Comparison of ENCODE assay signal across 13 mouse cellular contexts in the genomic region with DNA sequence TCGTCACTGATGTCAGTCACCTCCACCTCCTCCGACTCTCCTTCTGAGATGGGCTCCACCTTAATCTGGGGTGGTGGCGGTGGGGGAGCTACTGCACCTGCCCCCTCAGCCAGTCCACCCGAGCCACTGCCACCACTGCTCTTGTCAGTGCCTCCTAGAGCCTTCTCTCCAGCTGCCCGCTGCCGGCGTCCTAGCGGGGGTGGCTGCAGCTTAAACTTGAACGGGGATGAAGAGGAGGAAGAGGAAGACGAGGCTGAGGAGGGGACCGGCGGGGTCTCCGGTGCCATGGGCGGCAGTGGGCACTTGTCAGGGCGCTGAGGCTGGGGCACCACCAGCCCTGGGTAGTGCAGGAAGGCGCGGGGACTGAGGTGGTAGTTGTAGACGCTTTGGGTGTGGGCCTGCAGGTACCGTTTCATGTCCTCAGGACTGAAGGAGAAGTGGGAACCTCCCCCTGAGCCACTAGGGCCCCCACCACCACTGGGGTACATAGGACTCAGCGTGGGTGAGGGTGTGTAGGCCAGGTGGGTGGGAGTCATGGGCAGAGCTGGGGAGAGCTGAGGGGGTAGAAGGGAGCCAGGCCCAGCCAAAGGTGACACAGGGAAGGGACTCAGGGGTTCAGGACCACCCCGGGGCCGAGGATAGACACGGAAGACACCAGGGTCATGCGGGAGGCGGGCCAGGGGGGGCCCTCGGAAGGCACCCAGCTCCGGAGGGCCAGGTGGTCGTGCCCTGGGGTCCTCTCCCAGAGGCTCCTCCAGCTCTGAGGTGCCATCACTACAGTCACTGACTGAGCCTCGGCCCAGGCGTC. TPM values are rescaled to one million over a fixed set of nuclear protein-coding genes. Genes with fewer than 3 reads are reported as not detected.
DNase-seq lines count a peak whose midpoint lies in the region; ATAC-seq and TF ChIP-seq lines count a peak whose summit lies in the region.
"Had no signal": no experiment of that assay in that cellular context is flagged by ENCODE, and none has a peak within 500 bp of the region (broad histone marks: within the 10 kb centered on the region; RNA-seq: fewer than 3 reads in every experiment).

No protein-coding gene starts in this region.

- H3K9ac ChIP-seq in kidney, postnatal 0 days (ENCODE audit: low read depth, low read length), result 0 out of 2 replicates have a peak overlapping the region, but pooled peaks have one; percentile 1
- no peak overlapping the region for H3K9ac ChIP-seq in kidney, embryonic 16.5 days (replicated peaks; ENCODE audit: low read length)
- peak overlapping the region; percentile 12; the same call in 1 of the 2 replicates for H3K9ac ChIP-seq in ES-E14 (ENCODE audit: insufficient read depth, low read depth, low read length, poor library complexity, severe bottlenecking)
- H3K9ac ChIP-seq: intestine, embryonic 15.5 days had no signal

- in situ Hi-C loops in ES-E14 (cut with MboI; ENCODE audit: low sequenced_read_pairs in 2 of 2, unreplicated experiment in 2 of 2), result no loop called here

- DNase-seq in heart, embryonic 10.5 days (ENCODE audit: low spot score), result no peak
- DNase-seq in heart, postnatal 14 days, result no peak
- no peak for DNase-seq in kidney, postnatal 0 days (ENCODE audit: low spot score)
- no peak for DNase-seq in ES-E14 (ENCODE audit: low read depth, low spot score)
- DNase-seq in limb, embryonic 10.5 days (ENCODE audit: low spot score), result no peak
- no peak for DNase-seq in urinary bladder, adult 18-20 months (ENCODE audit: low spot score in 2 of 2)
- DNase-seq in Muller cell, postnatal 12 days (ENCODE audit: inconsistent ontology term), result no peak
- DNase-seq: cerebellum, adult 9-11 months; lung, adult 18-20 months; right cerebral cortex, postnatal 4 days; thymus, postnatal 14 days had no signal

- H3K4me1 ChIP-seq in heart, embryonic 10.5 days, result peaks cover 62% of the 10 kb centered on the region
- peaks cover 31% of the 10 kb centered on the region for H3K4me1 ChIP-seq in kidney, postnatal 0 days (replicated peaks; ENCODE audit: insufficient read depth, low read length)
- peaks cover 42% of the 10 kb centered on the region for H3K4me1 ChIP-seq in kidney, embryonic 16.5 days (ENCODE audit: insufficient read depth, low read length)
- peaks cover 3 to 31% of the 10 kb centered on the region in 2 experiments; a peak in 3 of 4 replicates for H3K4me1 ChIP-seq in ES-E14 (ENCODE audit: control insufficient read depth in 2 of 2, insufficient read depth in 2 of 2, low read length in 2 of 2, poor library complexity in 1 of 2)
- H3K4me1 ChIP-seq in limb, embryonic 10.5 days, result peaks cover 52% of the 10 kb centered on the region

- peak overlapping the region; percentile 19 for H3K27ac ChIP-seq in heart, embryonic 10.5 days
- no peak overlapping the region for H3K27ac ChIP-seq in kidney, postnatal 0 days
- no peak overlapping the region for H3K27ac ChIP-seq in kidney, embryonic 16.5 days (ENCODE audit: low read length)
- no peak overlapping the region for H3K27ac ChIP-seq in ES-E14 (ENCODE audit: insufficient read depth, low read depth, low read length, poor library complexity, severe bottlenecking)
- 0 out of 2 replicates have a peak overlapping the region, but pooled peaks have one; percentile 36 for H3K27ac ChIP-seq in limb, embryonic 10.5 days
- H3K27ac ChIP-seq: intestine, embryonic 15.5 days had no signal

- H3K4me3 ChIP-seq in heart, embryonic 10.5 days, result no peak overlapping the region
- H3K4me3 ChIP-seq in kidney, postnatal 0 days (replicated peaks; ENCODE audit: low read depth, low read length), result no peak overlapping the region
- H3K4me3 ChIP-seq in kidney, embryonic 16.5 days (ENCODE audit: low read length), result no peak overlapping the region
- peak overlapping the region in 1 of 2 experiments; percentile 1; a peak in 1 of 4 replicates for H3K4me3 ChIP-seq in ES-E14 (ENCODE audit: insufficient read depth in 1 of 2, low read depth in 1 of 2, low read length in 2 of 2, poor library complexity in 1 of 2, severe bottlenecking in 1 of 2)
- no peak overlapping the region for H3K4me3 ChIP-seq in limb, embryonic 10.5 days
- H3K4me3 ChIP-seq: intestine, embryonic 15.5 days had no signal

- intact Hi-C loops in heart, postnatal 14 days (cut with DNase I), result loop anchor here (5.0 kb wide), 1 partner anchor 153 kb away; the partner anchor contains the start of gene Lipe

- ATAC-seq in kidney, postnatal 0 days (replicated peaks; ENCODE audit: low FRiP score, low read depth), result no peak
- ATAC-seq in kidney, embryonic 16.5 days (ENCODE audit: low FRiP score, low TSS enrichment), result no peak
- ATAC-seq: intestine, embryonic 15.5 days had no signal

- H3K9me3 ChIP-seq in heart, embryonic 10.5 days, result no peaks in the 10 kb centered on the region
- no peaks in the 10 kb centered on the region for H3K9me3 ChIP-seq in kidney, postnatal 0 days (replicated peaks; ENCODE audit: low read length)
- no peaks in the 10 kb centered on the region for H3K9me3 ChIP-seq in kidney, embryonic 16.5 days (ENCODE audit: low read length)
- H3K9me3 ChIP-seq in ES-E14 (ENCODE audit: control insufficient read depth, insufficient read depth, low read depth, low read length), result no peaks in the 10 kb centered on the region
- no peaks in the 10 kb centered on the region for H3K9me3 ChIP-seq in limb, embryonic 10.5 days (replicated peaks)
- H3K9me3 ChIP-seq: intestine, embryonic 15.5 days had no signal

- 87% methylated on average over 30 of the region's 30 CpGs for WGBS in heart, embryonic 10.5 days
- WGBS in kidney, postnatal 0 days, result 86% methylated on average over 30 of the region's 30 CpGs
- WGBS in kidney, embryonic 16.5 days, result 87% methylated on average over 27 of the region's 30 CpGs
- WGBS in limb, embryonic 10.5 days, result 91% methylated on average over 30 of the region's 30 CpGs

- no peak overlapping the region for H3K4me2 ChIP-seq in kidney, postnatal 0 days (ENCODE audit: low read length)
- H3K4me2 ChIP-seq in kidney, embryonic 16.5 days (replicated peaks; ENCODE audit: low read depth, low read length), result no peak overlapping the region

- H3K27me3 ChIP-seq in heart, embryonic 10.5 days (ENCODE audit: insufficient read depth, poor library complexity, severe bottlenecking), result no peaks in the 10 kb centered on the region
- no peaks in the 10 kb centered on the region for H3K27me3 ChIP-seq in kidney, postnatal 0 days (ENCODE audit: insufficient read depth, low read length)
- H3K27me3 ChIP-seq in kidney, embryonic 16.5 days (ENCODE audit: insufficient read depth, low read length), result no peaks in the 10 kb centered on the region
- H3K27me3 ChIP-seq in limb, embryonic 10.5 days (ENCODE audit: low read depth, poor library complexity, severe bottlenecking), result no peaks in the 10 kb centered on the region
- H3K27me3 ChIP-seq: intestine, embryonic 15.5 days had no signal

- H3K36me3 ChIP-seq in heart, embryonic 10.5 days, result peaks cover 53% of the 10 kb centered on the region
- peaks cover 25% of the 10 kb centered on the region for H3K36me3 ChIP-seq in kidney, postnatal 0 days (ENCODE audit: insufficient read depth, low read length)
- peaks cover 36% of the 10 kb centered on the region for H3K36me3 ChIP-seq in kidney, embryonic 16.5 days (ENCODE audit: insufficient read depth, low read length)
- peaks cover 43% of the 10 kb centered on the region for H3K36me3 ChIP-seq in ES-E14 (ENCODE audit: control insufficient read depth, insufficient read depth, low read length, poor library complexity, severe bottlenecking)
- peaks cover 78% of the 10 kb centered on the region for H3K36me3 ChIP-seq in limb, embryonic 10.5 days

- TF ChIP-seq CTCF in kidney, postnatal 0 days (IDR thresholded peaks at IDR 0.05; ENCODE audit: low read depth), result no peak

TF ChIP-seq in ES-E14, 5 proteins besides CTCF, POLR2A, EP300 and RAD21 (continues in another document):
- TF ChIP-seq CHD2 (IDR thresholded peaks at IDR 0.05; ENCODE audit: low read depth, low read length), result no peak

RNA-seq across cellular contexts. Expression of gene Erf, which starts 5.8 kb away (rescaled TPM):
- 9.2 and 17.9 TPM in 2 replicates for polyA plus RNA-seq in heart, embryonic 10.5 days (2016; fragmentation: Nextera tagmentation; extraction: Ambion mirVana)
- 10 to 100 TPM; 32.8 to 33.2 TPM for total RNA-seq in heart, postnatal 14 days (2021)
- 12.7 and 18.6 TPM in 2 replicates for polyA plus RNA-seq in kidney, postnatal 0 days (2015; fragmentation: Nextera tagmentation; extraction: Ambion mirVana)
- 12.5 and 15.2 TPM in 2 replicates for polyA plus RNA-seq in kidney, embryonic 16.5 days (2015; fragmentation: Nextera tagmentation; extraction: Ambion mirVana)
- 82.2 and 87.1 TPM in 2 replicates for total RNA-seq in ES-E14 (2012; rRNA removed)
- polyA plus RNA-seq in limb, embryonic 10.5 days (2016; fragmentation: Nextera tagmentation; extraction: Ambion mirVana), result 14.2 and 16.6 TPM in 2 replicates

RNA-seq across cellular contexts. Expression of gene Gsk3a, which starts 7.1 kb away (rescaled TPM):
- 8.2 and 11.9 TPM in 2 replicates for polyA plus RNA-seq in heart, embryonic 10.5 days (2016; fragmentation: Nextera tagmentation; extraction: Ambion mirVana)
- total RNA-seq in heart, postnatal 14 days (2021), result 10 to 100 TPM; 58.6 to 66.6 TPM
- polyA plus RNA-seq in kidney, postnatal 0 days (2015; fragmentation: Nextera tagmentation; extraction: Ambion mirVana), result 7.8 and 9.8 TPM in 2 replicates
- 9.0 and 9.9 TPM in 2 replicates for polyA plus RNA-seq in kidney, embryonic 16.5 days (2015; fragmentation: Nextera tagmentation; extraction: Ambion mirVana)
- 38.2 and 38.5 TPM in 2 replicates for total RNA-seq in ES-E14 (2012; rRNA removed)
- polyA plus RNA-seq in limb, embryonic 10.5 days (2016; fragmentation: Nextera tagmentation; extraction: Ambion mirVana), result 11.7 and 12.0 TPM in 2 replicates

RNA-seq across cellular contexts. Expression of gene Cic, which starts 22.7 kb away (rescaled TPM):
- 17.0 and 28.7 TPM in 2 replicates for polyA plus RNA-seq in heart, embryonic 10.5 days (2016; fragmentation: Nextera tagmentation; extraction: Ambion mirVana)
- 10 to 100 TPM; 71.2 to 78.7 TPM for total RNA-seq in heart, postnatal 14 days (2021)
- 22.0 and 23.3 TPM in 2 replicates for polyA plus RNA-seq in kidney, postnatal 0 days (2015; fragmentation: Nextera tagmentation; extraction: Ambion mirVana)
- 28.9 and 30.8 TPM in 2 replicates for polyA plus RNA-seq in kidney, embryonic 16.5 days (2015; fragmentation: Nextera tagmentation; extraction: Ambion mirVana)
- 68.4 and 72.4 TPM in 2 replicates for total RNA-seq in ES-E14 (2012; rRNA removed)
- polyA plus RNA-seq in limb, embryonic 10.5 days (2016; fragmentation: Nextera tagmentation; extraction: Ambion mirVana), result 21.4 and 25.2 TPM in 2 replicates

RNA-seq across cellular contexts. Expression of gene Zfp526, which starts 23.5 kb away (rescaled TPM):
- 2.5 and 3.0 TPM in 2 replicates for polyA plus RNA-seq in heart, embryonic 10.5 days (2016; fragmentation: Nextera tagmentation; extraction: Ambion mirVana)
- total RNA-seq in heart, postnatal 14 days (2021), result 1 to 10 TPM; 8.0 to 9.1 TPM
- polyA plus RNA-seq in kidney, postnatal 0 days (2015; fragmentation: Nextera tagmentation; extraction: Ambion mirVana), result 1.9 and 2.1 TPM in 2 replicates
- polyA plus RNA-seq in kidney, embryonic 16.5 days (2015; fragmentation: Nextera tagmentation; extraction: Ambion mirVana), result 2.7 and 3.0 TPM in 2 replicates
- total RNA-seq in ES-E14 (2012; rRNA removed), result 5.0 and 5.2 TPM in 2 replicates
- polyA plus RNA-seq in limb, embryonic 10.5 days (2016; fragmentation: Nextera tagmentation; extraction: Ambion mirVana), result 3.1 and 3.3 TPM in 2 replicates

RNA-seq across cellular contexts. Expression of gene Dedd2, which starts 24.4 kb away (rescaled TPM):
- polyA plus RNA-seq in heart, embryonic 10.5 days (2016; fragmentation: Nextera tagmentation; extraction: Ambion mirVana), result 6.7 and 8.1 TPM in 2 replicates
- total RNA-seq in heart, postnatal 14 days (2021), result 10 to 100 TPM; 17.9 to 19.2 TPM
- polyA plus RNA-seq in kidney, postnatal 0 days (2015; fragmentation: Nextera tagmentation; extraction: Ambion mirVana), result 13.9 and 15.6 TPM in 2 replicates
- 12.0 and 13.2 TPM in 2 replicates for polyA plus RNA-seq in kidney, embryonic 16.5 days (2015; fragmentation: Nextera tagmentation; extraction: Ambion mirVana)
- total RNA-seq in ES-E14 (2012; rRNA removed), result 22.8 and 31.3 TPM in 2 replicates
- polyA plus RNA-seq in limb, embryonic 10.5 days (2016; fragmentation: Nextera tagmentation; extraction: Ambion mirVana), result 10.5 and 11.5 TPM in 2 replicates

Comparison
In these comparisons a context has a peak if more than half of its experiments do, and no peak if none do; other contexts are left out.
1. H3K27ac ChIP-seq: peak in heart, embryonic 10.5 days (single experiment) and limb, embryonic 10.5 days (single experiment); none in kidney, postnatal 0 days (single experiment), kidney, embryonic 16.5 days (single experiment) and ES-E14 (single experiment).